Mouse (Mus musculus): ENCODE data around the gene Maml2.
"Not testable (repeated sequence)": the region's sequence is repeated elsewhere in the genome, so short reads cannot be mapped to it uniquely, and the experiment has no call there.

The Maml2 gene

GRCm38 (mm10) chr9:13673304-13673703 is 375.5 kb downstream of the Maml2 start:
- no peak for DNase-seq (ENCODE audit: low spot score in 2 of 2)

GRCm38 (mm10) chr9:13678026-13678425 is 380.3 kb downstream of the Maml2 start:
- DNase-seq (ENCODE audit: low spot score in 2 of 2) = no peak

- no peak for DNase-seq (ENCODE audit: low spot score in 2 of 2)
These were observed 381.9 kb downstream of the Maml2 start for GRCm38 (mm10) chr9:13679696-13680095.

GRCm38 (mm10) chr9:13681147-13681546 is 383.4 kb downstream of the Maml2 start:
- DNase-seq (ENCODE audit: low spot score in 2 of 2) = no peak

GRCm38 (mm10) chr9:13681581-13682038 is 383.9 kb downstream of the Maml2 start:
- peak; percentile 15 to 17 for DNase-seq (ENCODE audit: low spot score in 2 of 2)

- no peak for DNase-seq (ENCODE audit: low spot score in 2 of 2)
These were observed 386.7 kb downstream of the Maml2 start for GRCm38 (mm10) chr9:13684327-13684934.

GRCm38 (mm10) chr9:13686977-13687659 is 389.4 kb downstream of the Maml2 start:
- no peak for DNase-seq (ENCODE audit: low spot score in 2 of 2)

- no peak for DNase-seq (ENCODE audit: low spot score in 2 of 2)
These were observed 391.2 kb downstream of the Maml2 start for GRCm38 (mm10) chr9:13688997-13689396.

GRCm38 (mm10) chr9:13690321-13690720 is 392.6 kb downstream of the Maml2 start:
- DNase-seq (ENCODE audit: low spot score in 2 of 2) = no peak

- no peak for DNase-seq (ENCODE audit: low spot score in 2 of 2)
These were observed 396.0 kb downstream of the Maml2 start for GRCm38 (mm10) chr9:13693693-13694284.

- peak; percentile 16 to 53 for DNase-seq (ENCODE audit: low spot score in 2 of 2)
These were observed 396.5 kb downstream of the Maml2 start for GRCm38 (mm10) chr9:13694293-13694692.

GRCm38 (mm10) chr9:13697041-13697811 is 399.5 kb downstream of the Maml2 start:
- peak; percentile 8 to 28 for DNase-seq (ENCODE audit: low spot score in 2 of 2)

- no peak for DNase-seq (ENCODE audit: low spot score in 2 of 2)
These were observed 400.1 kb downstream of the Maml2 start for GRCm38 (mm10) chr9:13697869-13698268.

- DNase-seq (ENCODE audit: low spot score in 2 of 2) = no peak
These were observed 401.5 kb downstream of the Maml2 start for GRCm38 (mm10) chr9:13699061-13699780.

- DNase-seq (ENCODE audit: low spot score in 2 of 2) = no peak
These were observed 402.0 kb downstream of the Maml2 start for GRCm38 (mm10) chr9:13699781-13700116.

- peak; percentile 4 to 29 for DNase-seq (ENCODE audit: low spot score in 2 of 2)
These were observed 404.0 kb downstream of the Maml2 start for GRCm38 (mm10) chr9:13701773-13702172.

- peak; percentile 35 to 42 for DNase-seq (ENCODE audit: low spot score in 2 of 2)
These were observed 405.3 kb downstream of the Maml2 start for GRCm38 (mm10) chr9:13703100-13703499.

- DNase-seq (ENCODE audit: low spot score in 2 of 2) = no peak
These were observed 407.2 kb downstream of the Maml2 start for GRCm38 (mm10) chr9:13704917-13705316.

GRCm38 (mm10) chr9:13707066-13707555 is 409.4 kb downstream of the Maml2 start:
- no peak for DNase-seq (ENCODE audit: low spot score in 2 of 2)

- no peak for DNase-seq (ENCODE audit: low spot score in 2 of 2)
These were observed 411.7 kb downstream of the Maml2 start for GRCm38 (mm10) chr9:13709436-13709835.

GRCm38 (mm10) chr9:13715891-13716290 is 418.1 kb downstream of the Maml2 start:
- DNase-seq (ENCODE audit: low spot score in 2 of 2) = not testable (repeated sequence)
